Mouse (Mus musculus): ENCODE data around the gene Slc35c1. TPM values are rescaled to one million over a fixed set of nuclear protein-coding genes. Genes with fewer than 3 reads are reported as not detected.
"Not testable (repeated sequence)": the region's sequence is repeated elsewhere in the genome, so short reads cannot be mapped to it uniquely, and the experiment has no call there.

The Slc35c1 gene
- polyA plus RNA-seq, 1 experiment from 2014 or later: 21.6 TPM

DNA sequence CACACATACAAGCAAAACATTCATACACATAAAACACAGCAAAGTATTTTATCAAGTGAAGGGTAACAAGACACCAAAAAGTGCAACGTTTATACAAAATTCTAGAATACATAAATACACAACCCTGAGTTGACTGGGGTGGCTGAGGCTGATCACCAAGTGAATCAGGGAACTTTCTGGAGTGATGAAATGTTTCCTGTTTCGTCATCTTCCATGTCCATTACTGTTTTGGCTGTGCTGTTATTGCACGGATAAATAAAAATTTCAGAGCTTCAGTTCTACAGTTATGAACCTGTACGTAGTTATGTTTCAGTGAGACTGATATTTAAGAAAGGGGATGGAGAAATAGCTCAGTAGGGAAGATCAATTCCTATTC is 18.0 kb upstream of the Slc35c1 start:
- Histone ChIP-seq H3K4me1 (ENCODE audit: insufficient read depth, low read length) (peaks cover 11% of the 10 kb centered on the region), H3K4me3 (ENCODE audit: low read length) (no peak overlapping the region), H3K9me3 (ENCODE audit: low read length) (no peaks in the 10 kb centered on the region; the same call in 1 of the 2 replicates), H3K4me2 (replicated peaks; ENCODE audit: low read depth, low read length) (no peak overlapping the region), H3K27ac (ENCODE audit: low read length) (no peak overlapping the region), H3K9ac (replicated peaks; ENCODE audit: low read length) (no peak overlapping the region), H3K27me3 (ENCODE audit: insufficient read depth, low read length) (no peaks in the 10 kb centered on the region), H3K36me3 (ENCODE audit: insufficient read depth, low read length) (no peaks in the 10 kb centered on the region)
- no peak for ATAC-seq (ENCODE audit: low FRiP score, low TSS enrichment)
- 77% methylated on average over 4 of the region's 4 CpGs for WGBS

DNA sequence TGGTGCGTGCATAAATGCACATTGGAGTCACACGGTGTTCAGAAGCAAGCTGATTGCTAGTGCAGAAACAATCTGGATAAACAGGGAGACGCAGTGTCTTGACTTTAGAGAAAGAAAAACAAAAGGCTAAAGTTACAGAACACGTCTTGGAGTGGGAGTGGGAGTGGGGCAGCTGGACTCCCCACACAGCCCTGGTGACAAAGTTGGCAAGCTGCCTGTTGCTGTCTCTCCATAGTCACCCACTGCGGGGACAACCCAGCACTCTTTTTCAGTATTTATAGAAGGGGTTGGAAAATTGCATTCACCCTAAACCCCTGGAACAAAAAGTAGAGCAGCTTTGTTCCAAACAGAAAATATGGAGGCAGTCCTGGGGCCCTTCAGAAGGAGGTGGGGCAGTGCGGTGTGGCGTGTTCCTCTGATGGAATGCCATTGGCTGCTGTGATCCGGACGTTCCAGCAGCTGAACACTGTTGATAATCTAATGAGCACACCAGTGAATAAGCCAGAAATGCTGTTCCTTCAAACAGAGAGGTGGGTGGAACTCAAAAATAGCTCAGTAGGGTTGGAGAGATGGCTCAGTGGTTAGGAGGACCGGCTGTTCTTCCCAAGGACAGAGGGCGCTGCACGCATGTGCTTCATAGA is 17.5 kb upstream of the Slc35c1 start:
- H3K4me2 ChIP-seq (replicated peaks; ENCODE audit: low read depth, low read length): 0 out of 2 replicates have a peak overlapping the region, but pooled peaks have one; percentile 12
- WGBS: 43% methylated on average over 12 of the region's 12 CpGs
- peaks cover 11% of the 10 kb centered on the region for H3K4me1 ChIP-seq (ENCODE audit: insufficient read depth, low read length)
- peak overlapping the region; percentile 53 for H3K27ac ChIP-seq (ENCODE audit: low read length)
- H3K9me3 ChIP-seq (ENCODE audit: low read length): no peaks in the 10 kb centered on the region; the same call in 1 of the 2 replicates
- no peak overlapping the region for H3K4me3 ChIP-seq (ENCODE audit: low read length)
- no peaks in the 10 kb centered on the region for H3K36me3 ChIP-seq (ENCODE audit: insufficient read depth, low read length)
- H3K27me3 ChIP-seq (ENCODE audit: insufficient read depth, low read length): no peaks in the 10 kb centered on the region
- H3K9ac ChIP-seq (replicated peaks; ENCODE audit: low read length): no peak overlapping the region
- peak; percentile 74; the same call in 1 of the 2 replicates for ATAC-seq (ENCODE audit: low FRiP score, low TSS enrichment)

DNA sequence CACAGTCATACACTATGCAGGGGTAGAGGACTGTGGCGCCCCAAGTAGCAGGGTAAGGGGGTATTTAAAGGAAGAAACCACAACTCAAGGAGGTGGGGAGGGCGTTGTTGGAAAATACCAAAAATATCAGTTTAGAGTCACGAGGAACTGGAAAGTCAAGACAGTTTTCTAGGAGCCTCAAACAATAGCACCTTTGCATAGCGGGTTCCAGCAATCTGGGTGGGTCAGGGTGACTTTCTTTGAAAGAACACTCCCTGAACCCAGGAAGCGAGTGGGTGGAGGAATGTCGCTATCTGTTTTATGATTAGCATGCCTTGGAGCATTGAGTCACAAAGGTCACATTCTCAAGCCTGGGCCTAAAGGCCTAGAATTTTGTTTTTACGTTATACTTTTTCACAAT is 16.2 kb upstream of the Slc35c1 start:
- ATAC-seq (ENCODE audit: low FRiP score, low TSS enrichment); H3K9me3 ChIP-seq (ENCODE audit: low read length); H3K4me2 ChIP-seq (replicated peaks; ENCODE audit: low read depth, low read length); H3K4me3 ChIP-seq (ENCODE audit: low read length); H3K27me3 ChIP-seq (ENCODE audit: insufficient read depth, low read length); H3K9ac ChIP-seq (replicated peaks; ENCODE audit: low read length); H3K27ac ChIP-seq (ENCODE audit: low read length); H3K36me3 ChIP-seq (ENCODE audit: insufficient read depth, low read length): not testable (repeated sequence)
- 86% methylated on average over 7 of the region's 7 CpGs for WGBS
- peaks cover 11% of the 10 kb centered on the region for H3K4me1 ChIP-seq (ENCODE audit: insufficient read depth, low read length)

DNA sequence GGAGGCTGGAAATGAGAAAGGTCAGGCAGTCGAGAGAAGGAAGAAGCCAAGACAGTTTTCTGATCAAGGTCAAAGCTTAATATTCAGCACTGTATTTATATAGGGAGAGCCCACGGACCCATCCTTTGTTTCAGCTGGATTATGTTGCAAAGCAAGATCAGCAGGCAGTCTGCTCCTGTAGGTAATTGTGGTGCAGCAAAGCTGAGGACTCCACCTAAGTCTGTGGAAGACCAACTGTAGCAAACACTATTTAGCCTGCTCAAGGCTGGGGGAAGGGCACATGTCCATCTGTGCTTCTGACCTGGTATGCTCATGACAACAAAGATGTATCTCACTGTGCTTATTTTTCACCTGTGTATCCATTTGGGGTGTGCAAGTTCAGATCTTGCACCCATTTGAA is 15.4 kb upstream of the Slc35c1 start:
- H3K9ac ChIP-seq (replicated peaks; ENCODE audit: low read length): no peak overlapping the region
- H3K4me1 ChIP-seq (ENCODE audit: insufficient read depth, low read length): peaks cover 11% of the 10 kb centered on the region
- H3K36me3 ChIP-seq (ENCODE audit: insufficient read depth, low read length): no peaks in the 10 kb centered on the region
- H3K4me3 ChIP-seq (ENCODE audit: low read length): no peak overlapping the region
- no peaks in the 10 kb centered on the region; the same call in 1 of the 2 replicates for H3K9me3 ChIP-seq (ENCODE audit: low read length)
- 55% methylated on average over 2 of the region's 2 CpGs for WGBS
- no peaks in the 10 kb centered on the region for H3K27me3 ChIP-seq (ENCODE audit: insufficient read depth, low read length)
- no peak for ATAC-seq (ENCODE audit: low FRiP score, low TSS enrichment)
- H3K27ac ChIP-seq (ENCODE audit: low read length): no peak overlapping the region
- H3K4me2 ChIP-seq (replicated peaks; ENCODE audit: low read depth, low read length): no peak overlapping the region

DNA sequence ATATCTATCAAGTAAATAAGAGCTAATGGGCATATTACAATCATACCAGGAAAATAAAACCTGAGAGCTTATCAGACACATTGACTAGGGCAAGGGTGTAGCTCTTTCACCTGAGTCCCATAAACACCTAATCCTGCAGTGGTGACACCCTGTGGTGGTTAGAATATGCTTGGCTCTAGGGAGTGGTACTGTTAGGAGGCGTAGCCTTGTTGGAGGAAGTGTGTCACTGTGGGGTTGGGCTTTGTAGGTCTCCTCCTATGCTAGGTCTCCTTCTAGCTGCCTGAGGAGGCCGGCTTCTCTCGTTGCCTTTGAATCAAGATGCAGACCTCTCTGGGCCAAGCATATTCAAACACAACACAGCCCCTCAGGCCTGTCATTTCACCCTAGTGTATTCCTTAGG is 14.6 kb upstream of the Slc35c1 start:
- Histone ChIP-seq H3K27ac (ENCODE audit: low read length) (no peak overlapping the region), H3K9ac (replicated peaks; ENCODE audit: low read length) (no peak overlapping the region), H3K27me3 (ENCODE audit: insufficient read depth, low read length) (no peaks in the 10 kb centered on the region), H3K4me3 (ENCODE audit: low read length) (no peak overlapping the region), H3K9me3 (ENCODE audit: low read length) (no peaks in the 10 kb centered on the region; the same call in 1 of the 2 replicates), H3K36me3 (ENCODE audit: insufficient read depth, low read length) (no peaks in the 10 kb centered on the region), H3K4me1 (ENCODE audit: insufficient read depth, low read length) (peaks cover 11% of the 10 kb centered on the region), H3K4me2 (replicated peaks; ENCODE audit: low read depth, low read length) (no peak overlapping the region)
- 81% methylated on average over 3 of the region's 3 CpGs for WGBS
- ATAC-seq (ENCODE audit: low FRiP score, low TSS enrichment): no peak

DNA sequence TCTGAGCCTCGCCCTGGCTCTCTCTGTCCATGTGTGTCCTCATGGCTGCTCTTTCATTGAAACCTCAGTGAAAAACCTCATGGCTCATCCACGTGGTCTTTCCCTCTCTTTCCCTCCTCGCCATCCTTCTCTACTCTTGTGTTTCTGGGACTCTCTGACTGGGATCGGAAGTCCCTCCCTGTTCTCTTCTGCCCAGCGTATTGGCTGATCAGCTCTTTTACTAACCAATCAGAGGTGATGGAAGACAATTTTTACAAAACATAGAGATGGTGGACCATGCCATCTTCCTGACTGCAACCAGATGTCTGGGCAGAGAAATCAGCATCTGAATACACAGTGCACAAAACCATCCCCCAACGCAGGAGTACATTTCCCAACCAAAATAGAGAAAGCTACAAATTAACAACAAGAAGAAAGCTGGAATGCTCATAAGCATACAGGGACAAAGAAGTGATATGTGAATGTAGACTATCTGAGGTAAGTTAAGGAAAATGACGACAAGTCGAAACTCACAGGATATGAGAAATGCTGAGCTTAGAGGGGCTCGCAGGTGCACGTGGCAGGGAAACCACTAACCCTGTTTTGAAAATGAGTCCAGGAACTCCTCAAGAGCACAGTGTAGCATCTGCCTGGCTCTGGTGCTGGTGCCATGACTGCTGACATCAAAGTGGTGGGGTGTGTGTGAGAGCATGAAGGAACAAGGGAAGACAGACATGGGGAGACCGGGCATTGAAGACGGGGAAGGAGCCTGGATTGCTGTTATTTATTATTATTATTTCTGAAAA is 11.7 kb upstream of the Slc35c1 start:
- no peak overlapping the region for H3K4me3 ChIP-seq (ENCODE audit: low read length)
- WGBS: 83% methylated on average over 12 of the region's 12 CpGs
- no peaks in the 10 kb centered on the region; the same call in 1 of the 2 replicates for H3K9me3 ChIP-seq (ENCODE audit: low read length)
- H3K4me2 ChIP-seq (replicated peaks; ENCODE audit: low read depth, low read length): no peak overlapping the region
- H3K4me1 ChIP-seq (ENCODE audit: insufficient read depth, low read length): no peaks in the 10 kb centered on the region
- H3K9ac ChIP-seq (replicated peaks; ENCODE audit: low read length): no peak overlapping the region
- no peaks in the 10 kb centered on the region for H3K27me3 ChIP-seq (ENCODE audit: insufficient read depth, low read length)
- H3K27ac ChIP-seq (ENCODE audit: low read length): no peak overlapping the region
- ATAC-seq (ENCODE audit: low FRiP score, low TSS enrichment): no peak
- H3K36me3 ChIP-seq (ENCODE audit: insufficient read depth, low read length): no peaks in the 10 kb centered on the region

DNA sequence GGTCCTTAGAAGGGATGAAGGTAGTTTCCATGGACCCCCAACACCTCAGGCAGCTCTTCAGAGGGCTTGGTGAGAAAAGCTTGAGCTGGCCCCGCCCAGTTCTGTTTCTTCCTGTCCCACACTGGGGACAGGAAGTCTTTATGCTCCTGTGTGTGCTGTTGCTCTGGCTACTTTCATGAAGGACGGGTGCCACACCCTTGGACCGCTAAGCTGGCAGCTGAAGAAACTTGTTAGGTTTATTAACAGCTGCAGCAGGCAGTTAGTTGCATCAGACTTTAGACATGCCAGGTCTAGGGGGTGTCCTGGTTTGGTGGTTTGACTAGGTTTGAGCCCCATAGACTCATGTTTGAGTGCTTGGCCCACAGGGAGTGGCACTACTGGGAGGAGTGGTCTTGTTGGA is 4.4 kb upstream of the Slc35c1 start:
- Histone ChIP-seq H3K4me2 (replicated peaks; ENCODE audit: low read depth, low read length) (no peak overlapping the region), H3K27ac (ENCODE audit: low read length) (no peak overlapping the region), H3K36me3 (ENCODE audit: insufficient read depth, low read length) (no peaks in the 10 kb centered on the region), H3K4me1 (ENCODE audit: insufficient read depth, low read length) (no peaks in the 10 kb centered on the region; the same call in 1 of the 2 replicates), H3K27me3 (ENCODE audit: insufficient read depth, low read length) (peaks cover 12% of the 10 kb centered on the region), H3K9me3 (ENCODE audit: low read length) (no peaks in the 10 kb centered on the region), H3K4me3 (ENCODE audit: low read length) (no peak overlapping the region), H3K9ac (replicated peaks; ENCODE audit: low read length) (no peak overlapping the region)
- no peak for ATAC-seq (ENCODE audit: low FRiP score, low TSS enrichment)
- 82% methylated on average over 3 of the region's 3 CpGs for WGBS

DNA sequence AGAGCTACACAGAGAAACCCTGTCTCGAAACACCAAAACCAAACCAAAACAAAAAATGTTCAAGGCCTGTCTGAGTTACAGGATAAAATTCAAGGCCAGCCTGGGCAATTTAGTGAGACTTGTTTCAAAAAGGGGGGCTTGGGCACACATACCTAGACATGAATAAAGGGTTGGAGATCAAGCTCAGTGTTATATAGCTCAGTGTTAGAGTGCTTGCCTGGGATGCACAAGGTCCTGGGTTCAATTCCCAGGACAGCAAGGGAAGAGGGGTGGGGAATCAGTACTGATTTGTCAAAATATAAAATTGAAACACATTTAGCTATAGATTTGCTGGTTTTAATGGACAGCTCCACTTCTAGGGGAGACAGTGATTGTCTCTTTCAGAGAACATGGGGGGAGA is 877 bp upstream of the Slc35c1 start:
- H3K4me1 ChIP-seq (ENCODE audit: insufficient read depth, low read length): peaks cover 14% of the 10 kb centered on the region
- no peak overlapping the region for H3K4me3 ChIP-seq (ENCODE audit: low read length)
- 93% methylated on average over 1 of the region's 1 CpGs for WGBS
- no peaks in the 10 kb centered on the region for H3K36me3 ChIP-seq (ENCODE audit: insufficient read depth, low read length)
- ATAC-seq (ENCODE audit: low FRiP score, low TSS enrichment): no peak
- peaks cover 12% of the 10 kb centered on the region for H3K27me3 ChIP-seq (ENCODE audit: insufficient read depth, low read length)
- H3K4me2 ChIP-seq (replicated peaks; ENCODE audit: low read depth, low read length): no peak overlapping the region
- no peak overlapping the region for H3K9ac ChIP-seq (replicated peaks; ENCODE audit: low read length)
- no peaks in the 10 kb centered on the region for H3K9me3 ChIP-seq (ENCODE audit: low read length)
- H3K27ac ChIP-seq (ENCODE audit: low read length): no peak overlapping the region

DNA sequence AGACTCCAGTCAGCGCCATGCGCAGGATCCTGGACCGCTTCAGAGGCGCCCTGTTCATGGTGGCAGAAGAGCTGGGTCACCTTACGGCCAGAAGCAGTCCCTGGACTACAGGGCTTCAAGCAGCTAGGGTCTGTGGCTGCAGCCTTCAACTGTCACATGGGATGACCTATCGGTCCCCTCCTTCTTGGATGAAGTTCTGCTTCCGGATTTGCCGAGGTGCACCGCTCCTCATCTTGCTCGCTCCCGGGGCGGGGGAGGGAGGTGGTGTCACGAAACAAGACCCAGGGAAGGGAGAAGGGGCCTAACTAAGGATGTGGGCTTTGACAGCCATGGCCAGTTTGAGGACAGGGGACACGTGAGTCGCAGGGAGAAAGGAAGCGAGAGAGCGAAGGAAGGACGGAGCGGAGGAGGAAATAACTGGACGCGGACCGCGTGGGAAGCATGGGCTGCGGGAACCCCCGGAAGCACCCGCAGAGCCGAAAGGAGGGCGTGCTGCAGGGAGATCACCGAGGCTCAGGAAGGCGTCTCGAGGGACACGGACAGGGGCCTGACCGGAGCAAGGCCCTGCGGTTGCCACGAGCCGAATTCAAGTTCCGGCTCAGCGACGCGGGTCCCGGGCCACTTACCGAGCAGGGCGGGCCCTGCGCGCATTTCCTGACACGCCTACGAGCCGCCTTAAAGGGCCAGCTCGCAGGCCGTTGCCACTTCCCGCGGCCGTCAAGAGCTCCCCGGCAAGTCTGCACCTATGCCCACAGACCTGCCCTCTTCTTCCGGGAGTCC is 1.0 kb downstream of the Slc35c1 start:
- H3K4me2 ChIP-seq (replicated peaks; ENCODE audit: low read depth, low read length): peak overlapping the region; percentile 97
- peak; percentile 86 for ATAC-seq (ENCODE audit: low FRiP score, low TSS enrichment)
- peaks cover 14% of the 10 kb centered on the region for H3K4me1 ChIP-seq (ENCODE audit: insufficient read depth, low read length)
- WGBS: under 1% methylated on average over 55 of the region's 55 CpGs
- H3K9me3 ChIP-seq (ENCODE audit: low read length): no peaks in the 10 kb centered on the region
- H3K27ac ChIP-seq (ENCODE audit: low read length): peak overlapping the region; percentile 61
- H3K9ac ChIP-seq (replicated peaks; ENCODE audit: low read length): peak overlapping the region; percentile 79
- peaks cover 12% of the 10 kb centered on the region for H3K27me3 ChIP-seq (ENCODE audit: insufficient read depth, low read length)
- H3K4me3 ChIP-seq (ENCODE audit: low read length): peak overlapping the region; percentile 81
- H3K36me3 ChIP-seq (ENCODE audit: insufficient read depth, low read length): peaks cover 2% of the 10 kb centered on the region; the same call in 1 of the 2 replicates
